Mouse (Mus musculus) heart, adult 2 months (tissue): Measurements from ENCODE around the gene Gpatch4.

Source experiments
- CTCF ChIP-seq: fragments of 200-600 bp; IDR thresholded peaks from 2 replicates; pipeline ENCODE4 v1.8.1; 2022; ENCODE audit warnings: antibody characterized with exemption, mild to moderate bottlenecking, moderate library complexity
- EP300 ChIP-seq: fragments of 200-500 bp; IDR thresholded peaks from 2 replicates; pipeline ENCODE4 v1.6.1; 2011; ENCODE audit warnings: low read depth, low read length, control low read depth; ENCODE audit not compliant: insufficient read depth

DNA sequence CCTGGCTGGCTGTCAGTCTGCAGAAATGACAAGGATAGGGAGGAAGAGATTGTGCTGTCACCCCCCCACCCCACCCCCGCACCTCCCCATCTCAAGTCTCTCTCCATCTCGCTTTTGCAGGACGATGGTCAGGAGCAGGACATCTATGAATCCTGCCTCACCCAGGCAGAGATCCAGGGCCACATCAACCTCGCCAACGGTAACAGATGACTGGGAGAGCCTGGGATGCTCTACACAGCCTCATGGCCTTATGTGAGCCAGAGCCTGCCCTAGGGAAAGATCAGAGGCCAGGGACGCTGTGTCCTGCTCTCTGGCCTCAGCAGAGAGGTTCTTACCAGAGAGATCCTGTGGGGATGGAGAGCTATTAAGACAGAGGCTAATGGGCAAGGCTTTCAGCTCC lies 47.7 kb downstream of the Gpatch4 start:
- TF ChIP-seq CTCF (no peak), EP300 (no peak)
